Mouse (Mus musculus): ENCODE measurements around the gene Phldb1. TPM values are rescaled to one million over a fixed set of nuclear protein-coding genes. Genes with fewer than 3 reads are reported as not detected.

The Phldb1 gene
- polyA plus RNA-seq, 1 experiment from 2014 or later = 44.5 TPM

- no peaks in the 10 kb centered on the region for H3K4me1 ChIP-seq (replicated peaks)
- ATAC-seq (ENCODE audit: low FRiP score) = no peak
- no peak overlapping the region for H3K4me2 ChIP-seq
- no peaks in the 10 kb centered on the region for H3K27me3 ChIP-seq
- H3K9ac ChIP-seq = no peak overlapping the region
- WGBS = 71% methylated on average over 2 of the region's 2 CpGs
- H3K27ac ChIP-seq = no peak overlapping the region
- no peaks in the 10 kb centered on the region for H3K9me3 ChIP-seq
- H3K4me3 ChIP-seq = no peak overlapping the region
- no peaks in the 10 kb centered on the region for H3K36me3 ChIP-seq
Observed at GRCm38 (mm10) chr9:44672291-44672865, 62.6 kb downstream of the Phldb1 start.

GRCm38 (mm10) chr9:44671416-44671815 lies 63.6 kb downstream of the Phldb1 start:
- H3K9ac ChIP-seq = no peak overlapping the region
- H3K27me3 ChIP-seq = no peaks in the 10 kb centered on the region
- no peak overlapping the region for H3K4me3 ChIP-seq
- H3K27ac ChIP-seq = no peak overlapping the region
- ATAC-seq (ENCODE audit: low FRiP score) = no peak
- H3K4me2 ChIP-seq = no peak overlapping the region
- no peaks in the 10 kb centered on the region for H3K4me1 ChIP-seq (replicated peaks)
- H3K36me3 ChIP-seq = no peaks in the 10 kb centered on the region
- no peaks in the 10 kb centered on the region for H3K9me3 ChIP-seq
- 90% methylated on average over 5 of the region's 5 CpGs for WGBS

- no peaks in the 10 kb centered on the region for H3K4me1 ChIP-seq (replicated peaks)
- no peaks in the 10 kb centered on the region for H3K9me3 ChIP-seq
- no peaks in the 10 kb centered on the region for H3K36me3 ChIP-seq
- 90% methylated on average over 6 of the region's 6 CpGs for WGBS
- H3K27me3 ChIP-seq = no peaks in the 10 kb centered on the region
- no peak for ATAC-seq (ENCODE audit: low FRiP score)
- H3K9ac ChIP-seq = no peak overlapping the region
- no peak overlapping the region for H3K27ac ChIP-seq
- no peak overlapping the region for H3K4me3 ChIP-seq
- H3K4me2 ChIP-seq = no peak overlapping the region
Observed at GRCm38 (mm10) chr9:44663706-44664105, 71.3 kb downstream of the Phldb1 start.

- no peaks in the 10 kb centered on the region for H3K9me3 ChIP-seq
- no peak overlapping the region for H3K4me3 ChIP-seq
- H3K4me1 ChIP-seq (replicated peaks) = peaks cover 5% of the 10 kb centered on the region
- H3K27me3 ChIP-seq = 0 out of 2 replicates have a peak, but pooled peaks cover 4% of the 10 kb centered on the region
- H3K36me3 ChIP-seq = no peaks in the 10 kb centered on the region
- no peak overlapping the region for H3K9ac ChIP-seq
- H3K27ac ChIP-seq = no peak overlapping the region
- peak; percentile 21; the same call in 1 of the 2 replicates for ATAC-seq (ENCODE audit: low FRiP score)
- 28% methylated on average over 26 of the region's 26 CpGs for WGBS
- peak overlapping the region; percentile 38 for H3K4me2 ChIP-seq
Observed at GRCm38 (mm10) chr9:44655098-44656066, 79.6 kb downstream of the Phldb1 start.

- 75% methylated on average over 4 of the region's 4 CpGs for WGBS
- no peak overlapping the region for H3K9ac ChIP-seq
- peaks cover 5% of the 10 kb centered on the region for H3K4me1 ChIP-seq (replicated peaks)
- 0 out of 2 replicates have a peak, but pooled peaks cover 4% of the 10 kb centered on the region for H3K27me3 ChIP-seq
- H3K36me3 ChIP-seq = no peaks in the 10 kb centered on the region
- H3K4me2 ChIP-seq = no peak overlapping the region
- no peak for ATAC-seq (ENCODE audit: low FRiP score)
- no peak overlapping the region for H3K4me3 ChIP-seq
- no peaks in the 10 kb centered on the region for H3K9me3 ChIP-seq
- no peak overlapping the region for H3K27ac ChIP-seq
Observed at GRCm38 (mm10) chr9:44653896-44654295, 81.1 kb downstream of the Phldb1 start.

GRCm38 (mm10) chr9:44652027-44652426 lies 83.0 kb downstream of the Phldb1 start:
- Histone ChIP-seq H3K4me2 (no peak overlapping the region), H3K9ac (no peak overlapping the region), H3K4me1 (replicated peaks) (peaks cover 5% of the 10 kb centered on the region), H3K9me3 (no peaks in the 10 kb centered on the region), H3K27me3 (0 out of 2 replicates have a peak, but pooled peaks cover 4% of the 10 kb centered on the region), H3K27ac (no peak overlapping the region), H3K36me3 (no peaks in the 10 kb centered on the region), H3K4me3 (no peak overlapping the region)
- 8% methylated on average over 8 of the region's 8 CpGs for WGBS
- ATAC-seq (ENCODE audit: low FRiP score) = peak; percentile 63; the same call in 1 of the 2 replicates

- WGBS = 85% methylated on average over 7 of the region's 7 CpGs
- no peak overlapping the region for H3K4me2 ChIP-seq
- 0 out of 2 replicates have a peak, but pooled peaks cover 4% of the 10 kb centered on the region for H3K27me3 ChIP-seq
- H3K4me1 ChIP-seq (replicated peaks) = no peaks in the 10 kb centered on the region
- H3K9me3 ChIP-seq = no peaks in the 10 kb centered on the region
- H3K9ac ChIP-seq = no peak overlapping the region
- H3K4me3 ChIP-seq = no peak overlapping the region
- H3K36me3 ChIP-seq = no peaks in the 10 kb centered on the region
- ATAC-seq (ENCODE audit: low FRiP score) = no peak
- no peak overlapping the region for H3K27ac ChIP-seq
Observed at GRCm38 (mm10) chr9:44648881-44649281, 86.1 kb downstream of the Phldb1 start.

- WGBS = 93% methylated on average over 4 of the region's 4 CpGs
- no peaks in the 10 kb centered on the region for H3K27me3 ChIP-seq
- no peaks in the 10 kb centered on the region for H3K36me3 ChIP-seq
- H3K4me3 ChIP-seq = no peak overlapping the region
- H3K4me2 ChIP-seq = no peak overlapping the region
- no peak overlapping the region for H3K9ac ChIP-seq
- H3K27ac ChIP-seq = no peak overlapping the region
- no peaks in the 10 kb centered on the region for H3K4me1 ChIP-seq (replicated peaks)
- ATAC-seq (ENCODE audit: low FRiP score) = no peak
- H3K9me3 ChIP-seq = no peaks in the 10 kb centered on the region
Observed at GRCm38 (mm10) chr9:44647656-44648055, 87.3 kb downstream of the Phldb1 start.

GRCm38 (mm10) chr9:44647026-44647425 lies 88.0 kb downstream of the Phldb1 start:
- no peaks in the 10 kb centered on the region for H3K4me1 ChIP-seq (replicated peaks)
- no peaks in the 10 kb centered on the region for H3K27me3 ChIP-seq
- no peak for ATAC-seq (ENCODE audit: low FRiP score)
- no peak overlapping the region for H3K4me3 ChIP-seq
- H3K27ac ChIP-seq = no peak overlapping the region
- H3K9me3 ChIP-seq = no peaks in the 10 kb centered on the region
- 95% methylated on average over 8 of the region's 8 CpGs for WGBS
- H3K9ac ChIP-seq = no peak overlapping the region
- no peak overlapping the region for H3K4me2 ChIP-seq
- no peaks in the 10 kb centered on the region for H3K36me3 ChIP-seq

GRCm38 (mm10) chr9:44646366-44646765 lies 88.6 kb downstream of the Phldb1 start:
- Histone ChIP-seq H3K9me3 (no peaks in the 10 kb centered on the region), H3K4me1 (replicated peaks) (no peaks in the 10 kb centered on the region), H3K27me3 (no peaks in the 10 kb centered on the region), H3K4me2 (no peak overlapping the region), H3K36me3 (no peaks in the 10 kb centered on the region), H3K27ac (no peak overlapping the region), H3K4me3 (no peak overlapping the region), H3K9ac (no peak overlapping the region)
- ATAC-seq (ENCODE audit: low FRiP score) = no peak
- 85% methylated on average over 6 of the region's 6 CpGs for WGBS

GRCm38 (mm10) chr9:44645924-44646323 lies 89.1 kb downstream of the Phldb1 start:
- no peak overlapping the region for H3K4me3 ChIP-seq
- H3K36me3 ChIP-seq = no peaks in the 10 kb centered on the region
- no peak overlapping the region for H3K9ac ChIP-seq
- H3K4me2 ChIP-seq = no peak overlapping the region
- H3K9me3 ChIP-seq = no peaks in the 10 kb centered on the region
- no peaks in the 10 kb centered on the region for H3K4me1 ChIP-seq (replicated peaks)
- no peak for ATAC-seq (ENCODE audit: low FRiP score)
- H3K27ac ChIP-seq = no peak overlapping the region
- WGBS = 74% methylated on average over 15 of the region's 15 CpGs
- no peaks in the 10 kb centered on the region for H3K27me3 ChIP-seq

GRCm38 (mm10) chr9:44645481-44645880 lies 89.5 kb downstream of the Phldb1 start:
- H3K4me3 ChIP-seq = no peak overlapping the region
- H3K9ac ChIP-seq = no peak overlapping the region
- no peaks in the 10 kb centered on the region for H3K9me3 ChIP-seq
- H3K4me2 ChIP-seq = no peak overlapping the region
- peaks cover 3% of the 10 kb centered on the region; the same call in 1 of the 2 replicates for H3K36me3 ChIP-seq
- H3K27ac ChIP-seq = no peak overlapping the region
- H3K4me1 ChIP-seq (replicated peaks) = no peaks in the 10 kb centered on the region
- WGBS = 73% methylated on average over 5 of the region's 5 CpGs
- H3K27me3 ChIP-seq = no peaks in the 10 kb centered on the region
- ATAC-seq (ENCODE audit: low FRiP score) = no peak
